Mouse (Mus musculus) heart, embryonic 11.5 days (tissue): ENCODE measurements around the gene Tmem30a. TPM values are rescaled to one million over a fixed set of nuclear protein-coding genes. Genes with fewer than 3 reads are reported as not detected.

ENCODE experiments used
- ATAC-seq: fragments of 200-750 bp; cut with Nextera tagmentation; replicated peaks from 2 replicates; pipeline ENCODE4 v1.8.0; 2017; ENCODE audit warnings: moderate library complexity; ENCODE audit not compliant: insufficient number of reproducible peaks, low FRiP score, low TSS enrichment
- H3K27ac ChIP-seq: fragments of 300-500 bp; sonication (generic); 2 replicates; pipeline ENCODE4 v1.5.1; 2014; ENCODE audit warnings: mild to moderate bottlenecking, low read depth, low read length
- H3K27me3 ChIP-seq: fragments of 300-500 bp; sonication (generic); 2 replicates; pipeline ENCODE4 v1.6.1; 2014; ENCODE audit warnings: mild to moderate bottlenecking, low read length, mixed read lengths; ENCODE audit not compliant: control insufficient read depth, insufficient read depth
- H3K36me3 ChIP-seq: fragments of 300-500 bp; sonication (generic); 2 replicates; pipeline ENCODE4 v1.6.1; 2014; ENCODE audit warnings: mild to moderate bottlenecking, low read length, moderate library complexity, mixed read lengths; ENCODE audit not compliant: control insufficient read depth, insufficient read depth
- H3K4me1 ChIP-seq: fragments of 300-500 bp; sonication (generic); 2 replicates; pipeline ENCODE4 v1.6.1; 2014; ENCODE audit warnings: low read length; ENCODE audit not compliant: control insufficient read depth, insufficient read depth
- H3K4me2 ChIP-seq: fragments of 300-500 bp; sonication (generic); 2 replicates; pipeline ENCODE4 v1.6.1; 2014; ENCODE audit warnings: mild to moderate bottlenecking, moderate library complexity
- H3K4me3 ChIP-seq: fragments of 300-500 bp; sonication (generic); 2 replicates; pipeline ENCODE4 v1.5.1; 2014; ENCODE audit warnings: low read depth, low read length
- H3K9ac ChIP-seq: fragments of 300-500 bp; sonication (generic); 2 replicates; pipeline ENCODE4 v1.6.1; 2014; ENCODE audit warnings: mild to moderate bottlenecking, low read depth, low read length, moderate library complexity
- H3K9me3 ChIP-seq: fragments of 300-500 bp; sonication (generic); replicated peaks from 2 replicates; pipeline ENCODE4 v1.6.1; 2016; ENCODE audit warnings: low read length; ENCODE audit not compliant: control insufficient read depth
- WGBS: fragments of 180-500 bp; shearing (Covaris S2); extraction: QIAGEN DNeasy Blood & Tissue Kit; methylation state at CpG from one replicate; pipeline ENCODE4 v1.1.7; 2014; ENCODE audit not compliant: insufficient replicate concordance; 5-methylcytosine and 5-hydroxymethylcytosine counted together
- polyA plus RNA-seq: library from polyadenylated mRNA; unstranded; fragments of >200 nt; fragmentation: Nextera tagmentation; extraction: Ambion mirVana; gene quantifications from 2 replicates; pipeline ENCODE4 v1.2.1, GENCODE M21; 2014

Tmem30a gene
- polyA plus RNA-seq, 1 experiment from 2014 or later: 88.2 TPM

DNA sequence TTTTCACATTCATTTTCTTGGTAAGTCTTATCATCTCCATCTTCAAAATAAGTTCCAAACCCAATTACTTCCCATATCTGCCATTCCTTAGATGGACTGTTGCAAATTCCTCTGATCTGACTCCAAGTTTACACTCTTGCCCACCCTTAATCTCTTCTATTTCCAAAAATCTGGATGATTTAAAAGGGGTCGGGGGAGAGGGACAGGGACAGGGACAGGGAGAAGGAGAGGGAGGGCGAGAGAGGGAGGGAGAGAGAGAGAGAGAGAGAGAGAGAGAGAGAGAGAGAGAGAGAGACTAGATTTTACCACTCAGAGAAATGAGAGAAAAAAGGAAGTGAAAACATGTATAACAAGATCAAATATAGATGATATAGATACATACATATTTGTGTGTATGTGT lies 30.5 kb upstream of the Tmem30a start:
- Histone ChIP-seq H3K4me3 (no peak overlapping the region), H3K9me3 (no peaks in the 10 kb centered on the region), H3K27me3 (no peaks in the 10 kb centered on the region), H3K9ac (no peak overlapping the region), H3K36me3 (peaks cover 2% of the 10 kb centered on the region; the same call in 1 of the 2 replicates), H3K4me1 (no peaks in the 10 kb centered on the region), H3K27ac (no peak overlapping the region), H3K4me2 (no peak overlapping the region)
- WGBS: 56% methylated on average over 2 of the region's 2 CpGs
- no peak for ATAC-seq

DNA sequence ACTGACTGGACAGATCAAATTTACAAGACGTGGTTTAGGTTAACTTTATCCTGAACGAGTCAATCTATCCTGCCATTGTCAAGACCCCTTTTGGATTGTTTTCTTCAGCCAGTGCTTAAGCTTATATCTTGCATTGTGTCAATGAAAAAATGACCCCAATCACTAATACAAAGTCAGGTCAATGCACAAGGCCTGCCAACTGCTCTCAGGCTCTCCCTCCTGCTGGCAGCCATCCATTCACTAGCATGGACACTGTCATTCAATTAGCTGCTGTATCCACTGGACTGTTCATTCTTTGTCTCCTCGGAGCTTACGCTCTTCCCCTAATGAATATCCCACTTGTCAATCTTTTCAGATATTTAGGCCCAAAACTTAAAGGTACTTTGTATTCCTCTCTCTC lies 30.1 kb upstream of the Tmem30a start:
- Histone ChIP-seq H3K4me3 (no peak overlapping the region), H3K36me3 (peaks cover 6% of the 10 kb centered on the region; the same call in 1 of the 2 replicates), H3K4me1 (no peaks in the 10 kb centered on the region), H3K27ac (no peak overlapping the region), H3K4me2 (no peak overlapping the region), H3K9me3 (no peaks in the 10 kb centered on the region), H3K27me3 (no peaks in the 10 kb centered on the region), H3K9ac (no peak overlapping the region)
- WGBS: 82% methylated on average over 4 of the region's 4 CpGs
- ATAC-seq: no peak

DNA sequence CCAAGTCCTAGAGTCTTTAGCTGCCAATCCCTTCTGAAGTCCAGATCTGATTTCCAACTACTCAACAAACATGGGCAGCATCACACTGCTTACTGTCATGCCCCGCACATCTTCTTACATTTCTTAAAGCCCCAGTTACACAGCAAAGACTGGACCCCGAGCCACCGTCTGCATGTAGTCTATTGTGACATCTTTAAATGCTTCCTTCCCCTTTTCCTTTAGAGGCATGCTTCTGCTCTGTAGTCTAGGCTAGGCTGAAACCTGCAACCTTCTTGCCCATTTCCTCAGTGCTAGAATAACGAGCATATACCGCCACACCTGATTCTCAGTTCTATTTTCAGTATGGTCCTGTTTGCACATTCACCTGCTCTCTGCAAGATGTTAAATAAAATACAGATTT lies 23.2 kb upstream of the Tmem30a start:
- Histone ChIP-seq H3K4me1 (no peaks in the 10 kb centered on the region), H3K4me3 (no peak overlapping the region), H3K9ac (no peak overlapping the region), H3K4me2 (no peak overlapping the region), H3K36me3 (peaks cover 16% of the 10 kb centered on the region; the same call in 1 of the 2 replicates), H3K27me3 (no peaks in the 10 kb centered on the region), H3K9me3 (no peaks in the 10 kb centered on the region), H3K27ac (no peak overlapping the region)
- 85% methylated on average over 5 of the region's 5 CpGs for WGBS
- ATAC-seq: no peak

- no peak overlapping the region for H3K4me3 ChIP-seq
- H3K36me3 ChIP-seq: peaks cover 16% of the 10 kb centered on the region; the same call in 1 of the 2 replicates
- H3K9ac ChIP-seq: no peak overlapping the region
- no peak overlapping the region for H3K27ac ChIP-seq
- WGBS: 86% methylated on average over 11 of the region's 11 CpGs
- no peak for ATAC-seq
- H3K9me3 ChIP-seq: no peaks in the 10 kb centered on the region
- H3K4me1 ChIP-seq: no peaks in the 10 kb centered on the region
- no peak overlapping the region for H3K4me2 ChIP-seq
- H3K27me3 ChIP-seq: no peaks in the 10 kb centered on the region
Measured at GRCm38 (mm10) chr9:79816013-79816412, 22.7 kb upstream of the Tmem30a start.

DNA sequence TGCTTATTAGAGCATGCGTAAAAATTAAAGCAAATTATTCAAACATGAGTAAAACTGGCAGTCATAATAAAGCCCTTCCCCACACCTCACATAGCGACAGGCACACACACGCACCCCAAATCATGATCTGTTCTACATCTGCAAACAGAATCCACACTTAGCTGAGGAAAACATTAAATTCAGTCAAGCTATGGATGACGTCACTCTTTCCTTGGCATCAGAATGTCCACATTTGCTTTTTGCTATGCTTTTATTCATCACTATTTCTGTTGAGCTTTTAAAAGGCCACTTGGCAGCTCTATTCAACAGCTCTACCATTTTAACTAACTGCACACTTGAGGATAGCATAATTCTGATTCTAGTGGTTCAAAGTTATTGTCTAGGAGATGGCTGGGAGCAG lies 21.3 kb upstream of the Tmem30a start:
- Histone ChIP-seq H3K9ac (no peak overlapping the region), H3K4me1 (no peaks in the 10 kb centered on the region), H3K36me3 (peaks cover 16% of the 10 kb centered on the region; the same call in 1 of the 2 replicates)

DNA sequence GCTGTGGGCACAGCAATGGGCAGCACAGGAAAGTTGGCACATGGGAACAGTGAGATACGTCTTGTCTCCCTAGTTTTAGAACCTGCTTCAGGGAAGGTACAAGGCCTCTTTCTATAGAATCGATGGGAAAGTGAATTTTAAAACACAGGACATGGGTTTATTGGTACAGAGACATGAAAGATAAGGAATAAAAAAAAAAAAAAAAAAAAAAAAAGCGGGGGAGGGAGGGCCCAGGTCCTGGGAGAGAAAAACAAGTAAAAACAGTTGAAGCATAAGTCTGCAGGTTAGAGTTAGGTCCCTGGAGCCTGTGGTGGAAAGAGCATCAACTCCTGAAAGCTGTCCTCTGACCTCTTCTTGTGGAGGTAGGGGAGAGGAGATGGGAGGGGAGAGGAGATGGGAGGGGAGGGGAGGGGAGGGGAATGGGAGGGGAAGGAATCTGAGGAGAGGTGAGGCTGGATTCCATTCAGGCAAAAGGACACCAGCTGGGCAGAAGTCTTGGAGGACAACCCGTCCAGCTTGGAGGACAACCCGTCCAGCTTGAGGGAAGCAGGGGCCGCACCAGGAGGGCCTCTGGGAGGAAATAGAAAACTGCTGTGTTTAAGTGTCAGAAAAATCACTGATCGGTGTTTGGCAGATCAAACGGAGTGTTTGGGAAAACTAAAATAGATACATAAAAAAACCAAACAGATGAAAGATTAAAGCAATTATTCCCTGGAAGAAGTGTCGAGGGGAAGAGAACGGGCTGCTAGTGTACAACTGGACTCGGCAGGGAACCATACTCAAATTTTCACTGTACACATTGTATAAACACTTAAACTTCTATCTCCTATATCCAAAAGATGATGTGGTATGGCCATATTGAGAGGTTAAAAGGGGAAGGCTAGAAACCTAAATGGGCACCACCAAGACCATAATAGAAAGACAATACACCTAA lies 17.9 kb upstream of the Tmem30a start:
- H3K36me3 ChIP-seq: 0 out of 2 replicates have a peak, but pooled peaks cover 3% of the 10 kb centered on the region
- H3K4me3 ChIP-seq: no peak overlapping the region
- WGBS: 79% methylated on average over 10 of the region's 11 CpGs
- H3K27me3 ChIP-seq: no peaks in the 10 kb centered on the region
- no peak overlapping the region for H3K4me2 ChIP-seq
- H3K9me3 ChIP-seq: no peaks in the 10 kb centered on the region
- no peak overlapping the region for H3K27ac ChIP-seq
- no peak for ATAC-seq
- no peak overlapping the region for H3K9ac ChIP-seq
- no peaks in the 10 kb centered on the region for H3K4me1 ChIP-seq

More for the DNA sequence above, 21.3 kb upstream of the Tmem30a start:
- ATAC-seq: no peak
- Histone ChIP-seq H3K27me3 (no peaks in the 10 kb centered on the region), H3K9me3 (no peaks in the 10 kb centered on the region), H3K4me3 (no peak overlapping the region), H3K27ac (no peak overlapping the region), H3K4me2 (no peak overlapping the region)
- 87% methylated on average over 4 of the region's 4 CpGs for WGBS

GRCm38 (mm10) chr9:79810534-79810933 lies 17.2 kb upstream of the Tmem30a start:
- H3K27ac ChIP-seq: no peak overlapping the region
- H3K4me3 ChIP-seq: no peak overlapping the region
- 0 out of 2 replicates have a peak, but pooled peaks cover 3% of the 10 kb centered on the region for H3K36me3 ChIP-seq
- no peaks in the 10 kb centered on the region for H3K9me3 ChIP-seq
- H3K27me3 ChIP-seq: no peaks in the 10 kb centered on the region
- H3K4me1 ChIP-seq: no peaks in the 10 kb centered on the region
- H3K4me2 ChIP-seq: no peak overlapping the region
- WGBS: 74% methylated on average over 3 of the region's 3 CpGs
- ATAC-seq: no peak
- H3K9ac ChIP-seq: no peak overlapping the region

DNA sequence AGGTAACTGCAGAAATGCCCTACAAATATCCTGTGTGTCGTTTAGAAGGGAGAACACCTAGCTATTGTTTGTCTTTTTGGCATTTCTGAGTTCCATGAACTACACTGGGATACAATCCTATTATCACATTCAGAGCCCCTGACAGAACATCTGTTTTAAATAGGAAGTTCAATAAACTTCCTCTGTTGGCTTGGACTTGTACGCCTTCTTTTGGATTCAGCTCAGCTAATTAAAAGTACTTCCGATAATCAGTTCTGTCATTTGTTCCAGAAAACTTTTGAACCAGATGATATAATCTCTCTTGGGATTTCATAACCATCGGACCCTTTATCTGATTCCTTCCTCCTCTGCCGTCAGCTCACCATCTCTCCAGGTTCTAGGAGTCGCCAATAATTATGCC lies 16.1 kb upstream of the Tmem30a start:
- Histone ChIP-seq H3K27ac (no peak overlapping the region), H3K4me2 (no peak overlapping the region), H3K36me3 (0 out of 2 replicates have a peak, but pooled peaks cover 3% of the 10 kb centered on the region), H3K27me3 (no peaks in the 10 kb centered on the region), H3K4me3 (no peak overlapping the region), H3K9ac (no peak overlapping the region), H3K9me3 (no peaks in the 10 kb centered on the region), H3K4me1 (no peaks in the 10 kb centered on the region)
- 68% methylated on average over 6 of the region's 6 CpGs for WGBS
- ATAC-seq: no peak
